Mouse (Mus musculus): ENCODE data around the gene Coq7.

GRCm38 (mm10) chr7:118533178-118533578 lies at the start of gene Coq7:
- no peak for TF ChIP-seq CTCF (IDR thresholded peaks at IDR 0.05; ENCODE audit: low read depth)
- TF ChIP-seq EP300 (IDR thresholded peaks at IDR 0.05; ENCODE audit: low read depth) = peak; percentile 74

All from liver, embryonic 14.5 days (tissue).